Mouse (Mus musculus) liver, postnatal 0 days (tissue): ENCODE results near the gene L1td1.

Experiments
- CTCF ChIP-seq: sonication (generic); IDR thresholded peaks from 2 replicates; pipeline ENCODE4 v1.5.1; 2016; ENCODE audit warnings: antibody characterized with exemption, low read depth
- EP300 ChIP-seq: IDR thresholded peaks from 2 replicates; pipeline ENCODE4 v1.6.1; 2016; ENCODE audit warnings: antibody characterized with exemption, low read depth, mild to moderate bottlenecking

DNA sequence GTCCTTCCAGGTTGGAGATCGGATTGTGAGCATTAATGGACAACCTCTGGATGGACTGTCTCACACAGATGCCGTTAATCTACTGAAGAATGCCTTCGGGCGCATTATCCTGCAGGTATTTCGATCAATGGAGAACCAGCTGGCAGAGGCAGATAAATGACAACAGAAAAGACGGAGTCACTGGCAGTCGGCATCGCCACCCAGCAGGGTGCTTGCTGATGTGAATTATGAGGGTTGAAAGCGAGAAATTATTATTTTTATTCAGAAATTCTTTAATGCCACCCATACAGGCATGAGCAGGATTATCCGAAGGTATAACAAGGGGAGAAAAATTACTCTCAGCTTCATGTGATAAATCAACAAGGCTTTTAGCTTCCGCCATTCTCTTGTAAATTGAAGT is 38.4 kb upstream of the L1td1 start:
- TF ChIP-seq CTCF (no peak), EP300 (no peak)
